Mouse (Mus musculus): ENCODE data around the gene Ddx17.

DNA sequence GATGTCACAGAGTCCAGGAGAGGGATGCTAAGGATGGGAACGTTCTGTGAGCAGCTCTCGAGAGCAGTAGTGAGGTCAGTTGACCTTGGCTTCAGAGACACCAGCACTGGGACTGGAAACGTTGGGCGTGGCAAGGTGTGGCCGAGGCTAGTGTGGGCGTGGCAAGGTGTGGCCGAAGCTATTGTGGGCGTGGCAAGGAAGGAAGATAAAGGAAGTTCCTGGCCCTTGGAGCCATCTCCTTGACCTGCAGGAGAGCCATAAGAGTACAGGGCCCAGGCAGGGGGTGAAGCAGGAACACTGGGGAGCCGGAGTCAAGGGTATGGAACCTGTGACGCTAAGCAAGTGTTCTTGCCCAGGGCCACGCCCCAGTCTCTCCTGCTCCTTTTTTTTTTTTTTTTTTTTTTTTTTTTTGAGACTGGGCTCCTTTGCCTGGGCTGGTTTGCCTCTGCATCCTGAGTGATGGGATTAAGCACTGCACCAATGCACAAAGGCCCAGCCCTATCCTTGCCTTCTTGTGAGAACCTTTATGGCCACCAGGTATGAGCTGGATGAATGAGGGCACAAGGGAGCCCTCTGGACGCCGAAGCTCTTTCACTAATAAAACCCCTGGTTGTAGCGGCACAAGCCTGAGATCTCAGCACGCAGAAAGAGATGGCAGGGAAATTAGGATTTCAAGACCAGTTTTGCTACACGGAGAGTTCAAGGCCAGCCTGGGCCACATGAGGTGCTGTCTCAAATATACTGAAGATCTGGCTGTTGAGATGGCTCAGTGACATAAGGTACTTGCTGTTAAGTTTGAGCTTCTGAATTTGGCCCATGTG lies 26.9 kb downstream of the Ddx17 start:
- TF ChIP-seq GATA1 (IDR thresholded peaks at IDR 0.05; ENCODE audit: borderline replicate concordance, low read length) = no peak
- no peak for TF ChIP-seq FLI1 (IDR thresholded peaks at IDR 0.05; ENCODE audit: low read length)

Data from megakaryocyte, embryonic 14.5 days (primary cell).